Mouse (Mus musculus) kidney, embryonic 15.5 days (tissue): ENCODE data around the gene Map2k7. TPM values are rescaled to one million over a fixed set of nuclear protein-coding genes. Genes with fewer than 3 reads are reported as not detected.

Experiments used
- ATAC-seq: fragments of 200-750 bp; cut with Nextera tagmentation; replicated peaks from 2 replicates; pipeline ENCODE4 v1.8.0; 2017; ENCODE audit warnings: moderate TSS enrichment; ENCODE audit not compliant: low FRiP score
- H3K27ac ChIP-seq: fragments of 300-500 bp; sonication (generic); 2 replicates; pipeline ENCODE4 v1.5.1; 2015; ENCODE audit warnings: mild to moderate bottlenecking, inconsistent platforms
- H3K27me3 ChIP-seq: fragments of 300-500 bp; sonication (generic); 2 replicates; pipeline ENCODE4 v1.6.1; 2015; ENCODE audit warnings: inconsistent platforms
- H3K36me3 ChIP-seq: fragments of 300-500 bp; sonication (generic); 2 replicates; pipeline ENCODE4 v1.6.1; 2015; ENCODE audit warnings: inconsistent platforms
- H3K4me1 ChIP-seq: fragments of 300-500 bp; sonication (generic); 2 replicates; pipeline ENCODE4 v1.6.1; 2015; ENCODE audit warnings: inconsistent platforms
- H3K4me2 ChIP-seq: fragments of 300-500 bp; sonication (generic); 2 replicates; pipeline ENCODE4 v1.6.1; 2015; ENCODE audit warnings: moderate library complexity, mild to moderate bottlenecking, inconsistent platforms
- H3K4me3 ChIP-seq: fragments of 300-500 bp; sonication (generic); replicated peaks from 2 replicates; pipeline ENCODE4 v1.5.1; 2015; ENCODE audit warnings: mild to moderate bottlenecking, inconsistent platforms
- H3K9ac ChIP-seq: fragments of 300-500 bp; sonication (generic); 2 replicates; pipeline ENCODE4 v1.6.1; 2015; ENCODE audit warnings: mild to moderate bottlenecking, inconsistent platforms
- H3K9me3 ChIP-seq: fragments of 300-500 bp; sonication (generic); replicated peaks from 2 replicates; pipeline ENCODE4 v1.6.1; 2016; ENCODE audit warnings: inconsistent platforms
- WGBS: fragments of 180-500 bp; shearing (Covaris S2); methylation state at CpG from one replicate; pipeline ENCODE4 v1.1.7; 2015; ENCODE audit warnings: mixed read lengths; 5-methylcytosine and 5-hydroxymethylcytosine counted together
- polyA plus RNA-seq: library from polyadenylated mRNA; unstranded; fragments of >200 nt; fragmentation: Nextera tagmentation; extraction: Ambion mirVana; gene quantifications from 2 replicates; pipeline ENCODE4 v1.2.1, GENCODE M21; 2015

Map2k7 gene
- polyA plus RNA-seq, 1 experiment from 2014 or later, result 28.0 TPM

- Histone ChIP-seq H3K9me3 (no peaks in the 10 kb centered on the region), H3K4me2 (peak overlapping the region; percentile 87), H3K4me3 (peak overlapping the region; percentile 44), H3K9ac (peak overlapping the region; percentile 42), H3K27ac (0 out of 2 replicates have a peak overlapping the region, but pooled peaks have one; percentile 22), H3K4me1 (peaks cover 35% of the 10 kb centered on the region), H3K27me3 (peaks cover 38% of the 10 kb centered on the region), H3K36me3 (peaks cover 10% of the 10 kb centered on the region)
- ATAC-seq, result peak; percentile 24
- WGBS, result under 1% methylated on average over 25 of the region's 25 CpGs
Observed at GRCm38 (mm10) chr8:4212809-4213209, 25.7 kb upstream of the Map2k7 start.

DNA sequence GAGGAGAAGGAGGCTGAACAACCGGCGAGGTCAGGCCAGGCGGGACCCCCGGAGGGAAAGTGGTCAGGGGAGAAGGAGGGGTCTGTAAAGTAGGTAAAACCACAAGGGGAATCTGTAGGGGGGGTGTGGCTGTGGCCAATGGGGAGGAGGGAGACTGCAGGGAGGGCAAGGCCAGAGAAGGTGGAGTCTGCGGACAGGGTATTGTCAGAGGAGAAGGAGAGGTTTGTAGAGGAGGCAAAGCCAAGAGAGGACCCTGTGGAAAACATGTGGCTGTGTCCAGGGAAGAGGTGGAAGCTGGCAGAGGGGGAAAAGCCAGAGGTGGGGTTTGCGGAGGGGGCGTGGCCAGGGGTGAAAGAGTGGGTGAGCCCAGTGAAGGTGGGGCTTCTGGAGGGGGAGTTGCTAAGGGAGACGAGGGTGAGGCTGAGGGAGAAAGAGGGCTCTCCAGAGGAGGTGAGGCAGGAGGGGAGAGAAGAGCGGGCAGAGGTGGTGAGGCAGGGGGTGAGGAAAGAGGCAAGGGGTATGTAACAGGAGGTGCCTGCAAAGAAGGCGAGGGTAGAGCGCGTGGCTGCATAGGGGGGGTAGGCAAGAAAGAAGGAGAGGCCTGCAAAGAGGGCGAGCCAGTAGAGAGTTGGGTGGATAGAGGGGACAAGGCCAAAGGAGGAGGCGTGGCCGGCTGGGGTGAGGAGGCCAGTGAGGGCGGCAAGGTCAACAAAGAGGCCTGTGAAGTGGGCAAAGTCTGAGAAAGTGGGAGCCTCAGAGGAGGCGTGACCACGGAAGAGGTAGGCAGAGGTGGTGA is 25.1 kb upstream of the Map2k7 start:
- Histone ChIP-seq H3K4me3 (peak overlapping the region; percentile 44), H3K9me3 (no peaks in the 10 kb centered on the region), H3K27ac (0 out of 2 replicates have a peak overlapping the region, but pooled peaks have one; percentile 22), H3K9ac (peak overlapping the region; percentile 42), H3K4me2 (peak overlapping the region; percentile 87), H3K27me3 (peaks cover 44% of the 10 kb centered on the region), H3K4me1 (peaks cover 35% of the 10 kb centered on the region), H3K36me3 (peaks cover 10% of the 10 kb centered on the region)
- ATAC-seq, result peak; percentile 66
- 5% methylated on average over 18 of the region's 18 CpGs for WGBS

- Histone ChIP-seq H3K4me2 (peak overlapping the region; percentile 87), H3K4me3 (peak overlapping the region; percentile 44), H3K27ac (0 out of 2 replicates have a peak overlapping the region, but pooled peaks have one; percentile 18), H3K36me3 (peaks cover 8% of the 10 kb centered on the region), H3K9me3 (no peaks in the 10 kb centered on the region), H3K9ac (peak overlapping the region; percentile 42; the same call in 1 of the 2 replicates), H3K27me3 (peaks cover 47% of the 10 kb centered on the region), H3K4me1 (peaks cover 35% of the 10 kb centered on the region)
- 9% methylated on average over 33 of the region's 33 CpGs for WGBS
- peak; percentile 46 for ATAC-seq
Observed at GRCm38 (mm10) chr8:4214006-4214980, 24.2 kb upstream of the Map2k7 start.

GRCm38 (mm10) chr8:4216296-4216695 is 22.2 kb upstream of the Map2k7 start:
- WGBS, result 5% methylated on average over 18 of the region's 18 CpGs
- H3K9ac ChIP-seq, result peak overlapping the region; percentile 62; the same call in 1 of the 2 replicates
- H3K36me3 ChIP-seq, result no peaks in the 10 kb centered on the region
- H3K4me3 ChIP-seq, result peak overlapping the region; percentile 57
- H3K9me3 ChIP-seq, result no peaks in the 10 kb centered on the region
- no peak overlapping the region for H3K27ac ChIP-seq
- no peak for ATAC-seq
- H3K4me2 ChIP-seq, result peak overlapping the region; percentile 91
- peaks cover 35% of the 10 kb centered on the region for H3K4me1 ChIP-seq
- peaks cover 51% of the 10 kb centered on the region for H3K27me3 ChIP-seq

DNA sequence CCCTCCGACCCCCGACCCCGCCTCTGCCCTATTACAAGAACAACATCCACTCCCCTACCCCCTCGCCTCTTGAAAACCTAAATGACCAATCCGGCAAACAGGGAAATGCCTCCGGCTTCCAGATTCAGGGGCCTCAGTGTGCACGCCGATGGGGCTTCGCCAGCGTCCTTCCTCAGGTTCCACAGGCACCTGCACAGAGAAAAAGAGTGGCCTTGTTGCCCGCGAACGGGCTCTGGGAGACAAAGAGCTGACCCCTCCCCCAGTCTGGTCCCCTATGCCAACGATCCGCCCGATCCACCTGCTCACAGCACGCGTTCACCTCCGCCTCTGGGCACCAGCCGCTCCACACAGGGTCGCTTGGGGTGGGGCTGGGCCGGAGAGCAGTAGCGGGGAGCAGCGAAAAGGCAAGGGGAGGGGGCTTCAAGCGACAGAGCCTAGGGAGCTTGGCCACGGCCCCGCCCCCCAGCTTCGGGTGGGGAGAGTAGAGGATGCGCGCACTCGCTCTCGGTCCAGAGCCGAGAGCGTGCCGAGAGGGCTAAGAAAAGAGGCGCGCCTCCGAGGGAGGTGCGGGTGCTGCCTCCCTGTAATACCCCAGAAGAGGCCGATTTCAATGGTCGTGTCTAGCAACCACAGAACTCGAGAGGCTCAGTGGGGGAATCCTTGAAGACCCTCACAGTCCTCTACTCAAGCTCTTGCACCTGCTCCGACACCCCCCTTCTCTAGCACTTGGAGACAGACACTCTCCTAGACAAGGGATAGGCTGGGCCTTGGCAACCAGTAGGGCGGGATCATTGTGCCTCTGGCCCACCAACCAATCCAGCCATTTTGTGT is 21.5 kb upstream of the Map2k7 start, which contains the start of gene Prr36:
Gene Prr36 (minus strand): TSS at position 669 of the 831 bp plus-strand sequence.
- under 1% methylated on average over 44 of the region's 44 CpGs for WGBS
- Histone ChIP-seq H3K9me3 (no peaks in the 10 kb centered on the region), H3K4me1 (peaks cover 35% of the 10 kb centered on the region), H3K27me3 (peaks cover 51% of the 10 kb centered on the region), H3K36me3 (no peaks in the 10 kb centered on the region), H3K27ac (0 out of 2 replicates have a peak within 1 kb of the TSS, but pooled peaks have one; percentile 2), H3K4me2 (peak within 1 kb of the TSS; percentile 91), H3K4me3 (peak within 1 kb of the TSS; percentile 57), H3K9ac (peak within 1 kb of the TSS; percentile 62)
- peak; percentile 72 for ATAC-seq

DNA sequence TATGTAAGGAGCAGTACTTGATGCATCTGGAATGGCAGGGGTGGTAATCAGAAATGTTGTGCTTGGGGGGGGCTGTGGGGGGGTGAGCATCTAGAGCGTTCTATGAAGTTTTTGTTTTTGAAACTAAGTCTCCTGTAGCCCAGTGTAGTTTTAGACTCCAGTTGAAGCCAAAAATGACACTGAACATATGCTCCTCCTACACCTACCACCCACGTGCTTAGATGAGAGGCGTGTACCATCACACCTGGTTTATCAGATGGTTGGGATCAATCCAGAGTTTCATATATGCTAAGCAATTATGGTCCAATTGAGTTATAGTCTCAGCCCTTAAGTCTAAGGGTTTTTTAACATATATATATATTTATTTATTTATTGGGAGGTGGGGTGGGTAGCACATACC is 18.9 kb upstream of the Map2k7 start:
- Histone ChIP-seq H3K9me3 (no peaks in the 10 kb centered on the region), H3K9ac (no peak overlapping the region), H3K4me1 (peaks cover 15% of the 10 kb centered on the region), H3K27ac (no peak overlapping the region), H3K27me3 (peaks cover 50% of the 10 kb centered on the region), H3K36me3 (no peaks in the 10 kb centered on the region), H3K4me3 (no peak overlapping the region), H3K4me2 (no peak overlapping the region)
- ATAC-seq, result no peak
- WGBS, result 87% methylated on average over 3 of the region's 3 CpGs

DNA sequence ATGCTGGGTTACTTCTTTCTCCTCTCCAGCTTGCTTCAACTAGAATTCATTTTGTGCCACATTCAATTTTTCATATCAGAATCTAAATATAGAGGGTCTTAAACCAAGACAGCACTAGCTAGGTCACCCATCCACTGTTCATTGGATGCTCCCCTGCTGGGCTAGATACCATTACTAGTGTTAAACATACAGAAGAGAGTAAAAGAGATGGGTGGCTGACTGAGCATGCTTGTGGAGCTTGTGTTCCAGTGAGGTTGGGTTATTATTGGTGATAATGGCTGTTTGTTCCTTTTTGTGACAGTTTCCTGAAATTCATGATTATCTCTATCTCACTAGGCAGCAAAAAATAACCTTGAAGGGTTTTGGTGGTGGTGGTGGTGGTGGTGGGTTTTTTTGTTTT is 16.5 kb upstream of the Map2k7 start:
- H3K4me2 ChIP-seq, result no peak overlapping the region
- H3K36me3 ChIP-seq, result no peaks in the 10 kb centered on the region
- no peak overlapping the region for H3K27ac ChIP-seq
- H3K27me3 ChIP-seq, result peaks cover 48% of the 10 kb centered on the region
- H3K4me3 ChIP-seq, result no peak overlapping the region
- no peak for ATAC-seq
- H3K4me1 ChIP-seq, result peaks cover 7% of the 10 kb centered on the region
- H3K9ac ChIP-seq, result no peak overlapping the region
- H3K9me3 ChIP-seq, result no peaks in the 10 kb centered on the region

GRCm38 (mm10) chr8:4226323-4226722 is 12.2 kb upstream of the Map2k7 start:
- Histone ChIP-seq H3K4me2 (peak overlapping the region; percentile 70), H3K9me3 (no peaks in the 10 kb centered on the region), H3K27me3 (peaks cover 47% of the 10 kb centered on the region), H3K27ac (no peak overlapping the region), H3K4me1 (peaks cover 10% of the 10 kb centered on the region), H3K36me3 (no peaks in the 10 kb centered on the region), H3K4me3 (peak overlapping the region; percentile 39), H3K9ac (peak overlapping the region; percentile 25; the same call in 1 of the 2 replicates)
- 24% methylated on average over 4 of the region's 4 CpGs for WGBS
- ATAC-seq, result peak; percentile 60

DNA sequence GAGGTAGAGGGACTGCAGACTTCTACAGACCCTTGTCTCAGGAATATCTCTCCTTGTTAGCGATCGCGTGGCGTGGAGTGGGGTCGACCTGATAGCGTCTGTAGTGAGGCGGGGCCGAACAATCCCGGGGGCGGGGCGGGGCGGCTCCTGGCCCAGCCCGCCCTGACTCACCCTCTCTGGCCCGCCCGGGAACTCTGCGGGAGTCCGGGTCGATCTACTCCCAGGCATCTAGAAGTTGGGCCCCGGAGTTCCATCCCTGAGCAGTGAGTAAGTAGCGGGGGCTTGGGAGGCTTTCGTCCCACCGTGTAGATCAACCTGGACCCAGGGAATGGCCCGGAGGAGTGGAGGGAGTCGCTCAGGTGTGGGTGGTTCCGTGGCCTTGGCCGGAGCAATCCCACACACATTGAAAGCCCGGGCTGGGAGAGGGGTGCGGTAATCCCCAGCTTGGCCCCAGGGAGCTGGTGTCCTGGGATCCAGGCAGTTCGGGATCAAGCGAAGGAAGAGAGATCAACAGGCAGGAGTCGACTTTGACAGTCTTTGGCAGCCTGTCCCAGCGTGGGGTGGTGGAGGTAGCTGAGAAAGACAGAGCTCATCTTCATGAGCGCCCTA is 11.7 kb upstream of the Map2k7 start, which contains the start of gene Lrrc8e:
Gene Lrrc8e (plus strand): TSS at position 89 of the 609 bp plus-strand sequence.
- peaks cover 10% of the 10 kb centered on the region for H3K4me1 ChIP-seq
- no peaks in the 10 kb centered on the region for H3K9me3 ChIP-seq
- H3K27me3 ChIP-seq, result peaks cover 50% of the 10 kb centered on the region
- H3K4me2 ChIP-seq, result peak within 1 kb of the TSS; percentile 70
- H3K27ac ChIP-seq, result no peak within 1 kb of the TSS
- peak; percentile 81 for ATAC-seq
- H3K9ac ChIP-seq, result peak within 1 kb of the TSS; percentile 25
- 5% methylated on average over 30 of the region's 33 CpGs for WGBS
- H3K4me3 ChIP-seq, result peak within 1 kb of the TSS; percentile 39
- H3K36me3 ChIP-seq, result no peaks in the 10 kb centered on the region

DNA sequence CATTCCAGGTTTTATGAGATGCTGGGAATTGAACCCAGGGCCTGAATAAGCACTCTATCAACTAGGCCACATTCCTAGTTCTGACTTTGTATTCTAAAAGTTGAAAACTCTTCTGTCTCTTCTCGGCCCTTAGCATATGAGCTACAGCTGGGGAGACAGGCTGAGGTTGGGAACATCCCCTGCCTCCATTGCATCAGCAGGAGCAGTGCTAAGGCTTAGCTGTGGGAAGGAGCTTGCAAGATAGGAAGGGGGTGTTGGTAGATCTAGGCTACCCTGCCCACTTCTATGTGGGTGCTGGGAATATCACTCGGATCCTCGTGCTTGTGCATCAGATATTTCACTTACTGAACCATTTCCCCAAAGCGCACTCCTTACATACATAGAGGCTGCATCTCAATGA is 10.6 kb upstream of the Map2k7 start:
- Histone ChIP-seq H3K36me3 (no peaks in the 10 kb centered on the region), H3K9ac (no peak overlapping the region), H3K4me3 (no peak overlapping the region), H3K27me3 (peaks cover 50% of the 10 kb centered on the region), H3K4me1 (peaks cover 10% of the 10 kb centered on the region), H3K4me2 (no peak overlapping the region), H3K27ac (no peak overlapping the region), H3K9me3 (no peaks in the 10 kb centered on the region)
- WGBS, result 93% methylated on average over 4 of the region's 4 CpGs
- ATAC-seq, result no peak

- Histone ChIP-seq H3K36me3 (no peaks in the 10 kb centered on the region), H3K4me2 (no peak overlapping the region), H3K9ac (no peak overlapping the region), H3K27ac (no peak overlapping the region), H3K9me3 (no peaks in the 10 kb centered on the region), H3K4me1 (peaks cover 10% of the 10 kb centered on the region), H3K27me3 (peaks cover 44% of the 10 kb centered on the region), H3K4me3 (no peak overlapping the region)
- 71% methylated on average over 5 of the region's 5 CpGs for WGBS
- no peak for ATAC-seq
Observed at GRCm38 (mm10) chr8:4229784-4230183, 8.8 kb upstream of the Map2k7 start.
